Mouse (Mus musculus): ENCODE data around the gene Farp1.
A peak's percentile ranks its signal among the peaks of the same experiment; 100 is the strongest.
"Not testable (repeated sequence)": the region's sequence is repeated elsewhere in the genome, so short reads cannot be mapped to it uniquely, and the experiment has no call there.

Farp1 gene

DNA sequence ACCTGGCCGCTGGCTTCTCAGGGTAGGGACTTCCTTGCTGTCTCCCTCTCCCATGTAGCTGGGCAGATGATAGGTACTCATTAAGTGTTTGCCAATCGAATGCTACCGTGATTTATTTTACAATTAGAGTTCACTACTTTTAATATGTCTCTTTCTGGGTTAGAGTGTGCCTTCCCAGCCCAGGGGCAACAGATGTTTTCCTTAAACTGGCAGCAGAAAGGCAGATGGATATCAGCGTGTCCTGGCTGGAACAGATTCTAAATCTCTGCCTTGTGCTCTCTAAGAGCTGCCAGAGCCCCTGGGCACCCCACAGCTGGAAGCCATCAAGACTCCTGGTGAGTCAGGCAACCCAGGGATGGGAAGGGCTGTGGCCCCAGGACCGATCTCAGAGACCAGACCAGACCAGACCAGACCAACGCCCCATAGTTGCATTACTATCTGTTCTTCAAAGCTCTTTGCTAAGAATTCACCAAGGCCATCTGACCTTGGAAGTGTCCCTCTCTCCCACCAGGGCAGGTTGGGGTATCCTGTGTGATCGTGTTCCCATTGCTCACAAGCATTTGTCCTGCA, 69.8 kb downstream of the Farp1 start:
- DNase-seq (ENCODE audit: low spot score in 2 of 2) = no peak

DNA sequence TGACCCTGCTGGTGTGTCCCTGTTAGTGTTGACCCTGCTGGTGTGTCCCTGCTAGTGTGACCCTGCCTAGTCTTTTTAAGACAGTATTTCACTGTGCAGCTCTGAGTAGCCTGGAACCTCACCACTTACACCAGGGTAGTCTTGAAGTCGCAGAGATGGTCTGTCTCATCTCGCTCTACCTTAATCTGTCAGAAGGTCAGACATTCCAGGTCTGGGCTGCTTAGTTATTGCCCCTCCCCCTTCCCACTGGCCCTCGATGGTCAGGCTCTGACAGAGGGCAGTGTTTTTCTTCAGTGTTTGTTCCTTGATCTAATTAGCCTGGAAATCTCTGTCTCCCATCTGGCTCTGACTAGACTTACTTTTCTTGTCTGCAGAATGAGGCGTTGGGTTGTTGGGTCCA, 71.9 kb downstream of the Farp1 start:
- DNase-seq (ENCODE audit: low spot score in 2 of 2) = no peak

DNA sequence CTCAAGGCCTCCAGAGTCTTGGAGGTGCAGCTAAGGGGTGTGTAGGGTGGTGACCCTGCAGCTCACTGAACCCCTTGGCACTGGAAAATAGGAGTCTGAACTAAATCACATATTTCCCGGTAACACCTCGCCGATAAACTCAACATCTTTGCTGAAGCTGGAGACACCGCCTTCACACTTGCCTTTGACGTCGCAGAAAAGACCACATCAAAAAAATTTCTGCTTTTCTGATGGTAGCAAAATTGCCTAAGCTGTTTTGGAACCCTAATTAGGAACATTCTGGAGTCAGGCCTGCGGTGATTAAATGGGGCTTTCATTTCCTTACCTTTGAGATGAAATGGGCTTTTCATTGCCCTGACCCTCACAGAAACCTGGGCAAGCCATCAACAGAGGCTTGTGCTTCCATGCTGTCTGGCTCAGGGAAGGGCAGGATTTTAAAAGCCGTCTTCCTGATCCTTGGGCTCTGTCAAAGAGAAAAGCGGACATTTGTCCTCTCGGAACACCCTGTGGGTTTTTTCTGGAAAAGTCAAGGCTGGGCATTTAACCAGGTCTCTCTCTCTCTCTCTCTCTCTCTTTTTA, 72.8 kb downstream of the Farp1 start:
- DNase-seq (ENCODE audit: low spot score in 2 of 2) = no peak

DNA sequence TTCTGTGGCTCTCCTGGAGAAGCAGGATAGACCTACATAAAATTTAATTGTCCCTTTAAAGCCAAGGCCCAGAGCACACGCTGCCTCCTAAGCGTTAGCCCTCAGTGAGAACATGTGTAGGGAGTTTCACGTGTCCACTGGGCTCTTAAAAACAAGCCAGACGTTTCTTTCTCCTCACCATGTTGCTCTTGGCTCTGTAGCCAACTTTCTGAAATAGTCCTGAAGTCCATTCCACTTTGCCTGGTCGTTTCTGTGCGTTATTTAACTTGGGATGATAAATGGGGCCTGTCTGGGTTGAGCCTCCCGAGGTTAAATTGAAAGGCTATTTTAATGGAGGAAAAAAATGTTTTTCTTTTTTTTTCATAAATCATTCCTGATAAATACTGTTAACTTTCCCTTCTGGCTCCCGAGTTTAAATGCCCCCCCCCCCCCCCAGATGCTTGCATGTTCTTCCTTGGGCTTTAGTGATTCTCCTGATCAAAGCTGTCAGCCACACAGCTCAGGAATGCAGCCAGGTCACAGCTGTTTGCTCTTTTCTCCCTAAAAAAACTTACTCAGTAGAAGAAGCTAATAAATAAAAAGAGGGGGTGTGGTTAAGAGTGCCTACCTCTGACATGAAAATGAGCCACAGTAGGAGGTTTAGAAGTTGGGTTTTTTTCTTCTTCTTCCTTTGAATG, 73.6 kb downstream of the Farp1 start:
- no peak for DNase-seq (ENCODE audit: low spot score in 2 of 2)

DNA sequence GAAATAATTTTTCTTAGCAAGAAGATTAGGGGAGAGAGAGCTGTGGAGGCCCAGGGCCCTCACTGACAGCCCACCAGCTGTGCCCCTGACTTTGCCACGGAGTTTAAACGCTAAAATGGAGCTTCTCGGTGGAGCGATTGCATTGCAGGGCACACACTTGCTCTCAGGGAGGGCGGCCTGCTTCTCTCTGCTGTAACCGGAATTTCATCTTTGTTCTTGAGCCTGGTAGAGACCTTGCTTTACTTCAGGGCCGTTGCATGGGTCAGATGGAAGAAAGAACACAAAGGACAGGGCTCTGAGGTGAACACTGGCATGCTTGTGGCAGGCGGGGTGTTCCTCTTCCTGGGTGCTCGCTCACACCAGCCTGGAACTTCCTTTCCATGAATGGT, 74.1 kb downstream of the Farp1 start:
- no peak for DNase-seq (ENCODE audit: low spot score in 2 of 2)

DNA sequence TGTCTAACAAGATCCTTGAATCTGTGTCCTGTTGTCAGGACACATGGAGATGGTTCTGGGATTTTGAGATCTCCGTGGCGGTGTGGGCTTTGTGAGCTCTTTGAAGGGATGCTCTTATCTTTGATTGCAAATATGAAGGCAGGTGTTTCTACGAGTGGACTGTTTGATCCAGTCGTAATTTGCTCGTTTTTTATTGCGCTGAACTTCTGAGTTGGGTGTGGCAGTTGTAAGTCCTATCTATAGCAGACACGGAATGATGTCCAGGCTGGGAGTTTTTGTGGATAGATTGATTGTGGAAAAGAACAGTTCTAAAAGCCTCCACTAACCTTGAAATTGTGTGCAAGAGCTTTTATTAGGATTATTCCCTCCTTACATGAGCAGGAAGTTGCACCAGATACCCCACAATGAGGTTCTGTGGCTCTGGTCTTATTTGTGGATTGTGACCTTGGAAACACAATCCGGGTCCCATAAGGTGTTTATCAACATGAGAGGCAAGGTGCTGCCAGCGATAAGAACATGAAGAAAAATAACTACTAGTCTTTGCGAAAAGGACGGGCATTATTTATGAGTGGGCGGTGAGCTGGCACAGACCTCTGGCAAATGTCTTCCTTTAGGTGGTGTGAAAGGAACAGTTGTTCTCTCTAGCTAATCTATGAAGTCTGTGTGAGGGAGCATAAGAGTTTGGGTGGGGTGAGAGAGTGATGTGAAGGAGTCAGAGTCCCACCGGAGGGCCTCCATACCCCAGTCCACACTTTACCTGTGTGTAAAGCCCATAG, 75.7 kb downstream of the Farp1 start:
- peak in 1 of 2 experiments; percentile 24 for DNase-seq (ENCODE audit: low spot score in 2 of 2)

DNA sequence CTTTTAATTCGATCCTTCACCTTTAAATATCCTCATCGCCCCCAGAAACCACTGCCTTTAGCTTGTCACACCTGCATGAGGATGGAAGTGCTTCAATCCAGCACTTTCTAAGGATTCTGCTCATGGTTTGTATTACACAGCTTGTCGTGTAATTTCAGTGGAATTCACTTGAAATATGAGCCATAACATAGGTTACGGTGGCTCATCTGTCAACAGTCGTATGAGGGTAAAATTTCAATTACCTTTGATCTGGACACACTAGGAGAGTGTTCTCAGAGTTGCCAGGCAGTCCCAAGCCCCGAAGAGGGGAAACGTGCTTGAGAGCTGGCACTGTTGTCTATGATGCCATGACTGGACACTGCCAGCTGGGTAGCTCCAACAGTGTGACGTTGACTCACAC, 77.1 kb downstream of the Farp1 start:
- no peak for DNase-seq (ENCODE audit: low spot score in 2 of 2)

DNA sequence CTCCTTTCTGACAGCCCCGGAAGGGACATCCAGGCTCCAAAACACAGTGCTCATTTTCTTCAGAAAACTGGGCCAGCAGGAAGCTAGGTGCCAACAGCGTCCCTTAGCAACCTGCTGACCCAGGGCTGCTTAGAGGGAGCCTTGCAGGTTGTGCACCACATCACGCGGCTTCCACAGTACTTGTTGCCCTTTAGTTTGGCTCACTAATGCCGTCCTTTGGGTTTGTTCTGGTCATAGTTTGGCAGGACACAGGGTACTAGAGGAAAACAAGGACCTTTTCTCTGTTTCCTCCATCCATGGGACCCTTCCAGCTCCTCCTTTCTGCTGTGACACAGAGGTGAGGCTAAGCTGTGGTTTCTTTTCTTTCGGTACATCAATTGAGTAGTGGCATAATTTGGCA, 78.8 kb downstream of the Farp1 start:
- DNase-seq (ENCODE audit: low spot score in 2 of 2) = no peak

DNA sequence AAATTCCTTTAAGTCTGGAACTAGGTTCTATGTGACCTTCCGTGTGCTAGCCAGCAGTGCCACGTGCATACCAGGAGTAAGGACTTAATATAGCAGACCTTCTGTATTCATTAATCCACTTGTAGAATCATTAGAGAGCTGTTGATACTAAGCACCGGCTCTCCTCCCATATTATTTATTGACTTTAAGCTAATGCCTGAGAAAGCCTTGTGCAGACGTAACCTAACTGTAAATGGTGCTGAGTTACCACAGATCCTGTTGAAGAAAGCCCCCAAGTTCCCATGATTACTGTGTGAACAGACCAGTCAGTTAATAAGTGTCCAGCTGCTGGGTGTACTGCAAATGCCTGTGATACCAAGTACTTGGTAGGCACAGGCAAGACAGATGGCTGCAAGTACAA, 81.7 kb downstream of the Farp1 start:
- no peak for DNase-seq (ENCODE audit: low spot score in 2 of 2)

DNA sequence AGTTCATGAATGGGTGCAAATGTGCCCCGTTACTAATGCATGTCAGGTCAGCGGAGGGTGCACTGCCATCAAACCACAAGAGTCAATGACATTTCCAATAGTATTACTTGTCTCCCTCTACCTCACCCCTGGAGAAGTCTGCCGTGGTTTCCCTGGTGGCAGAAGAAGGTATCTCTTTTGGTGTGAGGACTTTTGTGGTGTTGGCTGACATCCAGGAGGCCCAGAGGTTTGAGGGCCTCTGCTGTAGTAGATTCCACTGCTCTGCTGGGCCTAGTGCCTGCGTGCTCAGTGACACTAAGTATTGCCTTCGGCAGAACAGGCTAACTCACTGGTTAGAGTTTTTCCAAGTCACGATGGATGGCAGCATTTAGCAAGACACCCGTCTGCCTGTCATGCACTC, 83.9 kb downstream of the Farp1 start:
- DNase-seq (ENCODE audit: low spot score in 2 of 2) = no peak

DNA sequence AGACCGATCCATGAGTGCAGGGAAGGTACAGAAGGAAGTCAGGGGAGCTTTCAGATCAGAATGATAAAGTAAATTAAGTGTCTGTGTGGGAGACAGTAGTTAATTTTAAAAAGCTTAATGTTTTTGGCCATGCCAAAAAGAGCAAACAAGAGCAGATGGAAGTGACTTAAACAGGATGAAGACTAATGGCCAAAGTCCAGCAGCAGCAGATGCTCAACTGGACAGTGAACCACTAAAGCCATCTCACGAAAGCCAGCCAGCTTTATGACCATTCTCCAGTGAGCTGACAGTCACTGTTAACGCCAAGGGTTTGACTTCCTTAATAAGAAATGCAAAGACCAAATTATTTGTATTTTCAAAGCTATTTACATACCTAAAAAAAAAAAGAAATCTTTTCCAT, 86.7 kb downstream of the Farp1 start:
- no peak for DNase-seq (ENCODE audit: low spot score in 2 of 2)

DNA sequence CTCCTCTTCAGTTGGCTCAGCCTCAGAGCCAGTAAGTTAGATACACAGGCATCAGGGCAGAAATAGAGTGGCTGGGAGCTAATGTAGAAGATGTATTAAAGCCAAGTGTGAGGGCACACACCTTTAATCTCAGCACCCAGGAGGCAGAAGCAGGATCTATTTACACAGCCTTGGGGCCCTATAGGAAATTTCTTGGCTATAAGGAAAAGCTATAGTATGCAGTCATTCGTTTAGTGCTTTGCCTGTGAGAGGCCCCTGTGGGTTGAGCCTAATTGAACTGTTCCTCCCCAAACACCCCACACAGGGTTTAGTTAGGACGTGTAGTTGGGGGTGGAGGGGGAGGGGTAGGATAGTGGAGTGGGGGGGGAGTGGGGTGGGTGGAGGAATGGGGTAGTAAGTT, 87.9 kb downstream of the Farp1 start:
- DNase-seq (ENCODE audit: low spot score in 2 of 2) = no peak

DNA sequence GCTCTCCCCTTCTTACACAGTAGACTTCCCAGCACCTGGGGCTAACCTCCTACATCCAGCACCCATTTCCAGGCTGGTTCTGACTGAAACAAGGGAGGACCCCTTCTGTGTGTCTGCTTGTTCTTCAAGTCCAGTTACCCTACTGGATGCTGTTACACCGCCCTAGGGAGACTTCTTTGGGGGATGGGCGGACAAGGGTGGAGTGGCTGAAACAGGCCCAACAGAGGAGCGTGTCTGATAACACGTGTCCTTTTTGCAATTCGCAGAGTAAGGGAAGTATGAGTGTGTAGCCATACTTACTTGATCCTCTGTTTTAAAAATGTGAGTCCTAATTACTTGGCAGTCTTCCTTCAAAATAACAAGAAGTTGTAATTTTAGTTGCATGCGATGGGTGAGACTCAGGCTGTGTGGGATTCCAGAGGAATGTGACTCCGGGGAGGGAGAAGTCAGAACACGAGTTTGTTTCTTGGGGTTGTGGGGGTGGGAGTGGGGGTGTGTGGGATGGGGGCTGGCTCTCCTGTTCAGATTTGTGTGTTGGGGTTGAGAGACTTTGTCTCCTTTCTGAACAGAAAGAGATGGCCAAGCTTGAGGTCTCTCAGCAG, 89.5 kb downstream of the Farp1 start:
- DNase-seq (ENCODE audit: low spot score in 2 of 2) = no peak

DNA sequence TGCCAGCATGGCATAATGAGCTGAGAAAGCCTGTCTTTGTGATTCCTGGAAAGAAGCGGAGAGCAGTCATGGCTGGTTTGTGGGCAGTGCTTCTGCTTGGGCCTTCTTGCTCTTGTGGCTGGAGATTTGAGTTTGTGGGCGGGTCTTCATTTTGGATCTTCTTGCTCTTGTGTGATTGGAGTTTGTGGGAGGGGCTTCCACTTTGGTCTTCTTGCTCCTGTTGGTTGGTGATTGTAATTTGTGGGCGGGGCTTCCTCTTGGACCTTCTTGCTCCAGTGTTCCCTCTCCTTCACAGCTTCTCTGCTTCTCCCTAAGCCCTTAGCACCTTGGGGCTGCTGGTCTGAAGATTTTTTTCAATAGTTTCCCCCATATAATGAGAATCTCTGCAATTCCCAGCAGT, 90.7 kb downstream of the Farp1 start:
- DNase-seq (ENCODE audit: low spot score in 2 of 2) = no peak

DNA sequence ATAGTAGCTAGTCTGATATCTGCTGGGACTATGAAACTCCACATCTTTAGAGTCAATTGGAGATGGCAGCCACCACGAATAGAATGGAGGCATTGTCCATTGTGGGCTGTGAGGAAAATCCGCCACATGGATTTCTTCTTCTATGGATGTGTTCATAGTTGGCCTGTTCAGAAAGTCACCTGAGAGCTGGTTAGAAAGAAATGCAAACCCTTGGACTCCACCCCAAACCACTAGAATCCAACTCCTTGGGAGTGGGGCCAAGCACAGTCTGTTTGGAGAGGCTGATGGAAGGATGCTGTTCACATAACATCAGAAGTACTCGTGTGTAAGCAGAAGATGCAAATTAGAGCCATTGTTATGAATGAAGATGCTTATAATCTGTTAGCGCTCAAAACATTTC, 91.3 kb downstream of the Farp1 start:
- DNase-seq (ENCODE audit: low spot score in 2 of 2) = no peak

DNA sequence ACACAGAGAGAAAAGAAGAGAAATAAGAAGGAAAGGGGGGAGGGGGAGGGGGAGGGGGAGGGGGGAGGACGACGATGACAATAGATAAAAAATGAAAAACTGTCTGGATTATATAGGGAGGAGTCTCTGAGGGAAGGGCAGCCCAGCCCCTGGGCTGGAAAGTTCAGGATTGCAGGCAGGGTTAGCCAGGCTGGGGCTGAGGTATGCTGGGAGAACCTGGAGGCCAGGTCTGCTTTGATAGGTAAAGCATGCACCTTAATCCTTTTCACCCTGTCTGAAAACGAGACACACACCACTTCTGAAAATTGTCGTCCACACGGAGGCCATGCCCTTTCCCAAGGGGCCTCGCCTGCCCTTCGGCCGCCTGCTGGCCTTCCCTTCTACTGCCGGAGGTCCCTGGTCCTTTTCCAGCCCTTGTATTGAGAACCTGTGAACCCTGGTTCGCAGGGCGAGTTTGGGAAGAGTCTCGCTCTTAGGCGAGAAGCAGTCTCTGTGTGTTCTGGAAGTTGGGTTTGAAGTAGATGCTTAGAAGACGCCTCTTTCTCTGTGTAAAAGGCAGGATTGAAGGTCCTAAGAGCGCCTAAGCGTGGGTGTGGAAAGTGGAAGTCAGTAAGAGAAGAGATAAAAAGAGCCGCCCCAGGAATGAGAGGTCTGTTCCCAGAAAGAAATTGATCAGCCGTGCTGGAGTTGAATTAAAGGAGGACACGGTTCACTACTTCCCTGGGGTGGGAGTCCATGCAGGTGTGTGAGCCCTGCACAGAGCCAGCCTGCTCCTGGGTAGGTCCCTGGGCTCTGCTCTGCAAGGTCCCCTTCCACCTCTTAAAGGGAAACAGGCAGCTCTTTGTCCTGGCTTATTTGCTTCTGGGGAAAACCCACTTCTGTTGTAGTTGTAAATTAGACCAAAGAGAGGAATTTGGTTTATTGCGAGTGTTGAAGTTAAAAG, 94.1 kb downstream of the Farp1 start:
- DNase-seq (ENCODE audit: low spot score in 2 of 2) = no peak

DNA sequence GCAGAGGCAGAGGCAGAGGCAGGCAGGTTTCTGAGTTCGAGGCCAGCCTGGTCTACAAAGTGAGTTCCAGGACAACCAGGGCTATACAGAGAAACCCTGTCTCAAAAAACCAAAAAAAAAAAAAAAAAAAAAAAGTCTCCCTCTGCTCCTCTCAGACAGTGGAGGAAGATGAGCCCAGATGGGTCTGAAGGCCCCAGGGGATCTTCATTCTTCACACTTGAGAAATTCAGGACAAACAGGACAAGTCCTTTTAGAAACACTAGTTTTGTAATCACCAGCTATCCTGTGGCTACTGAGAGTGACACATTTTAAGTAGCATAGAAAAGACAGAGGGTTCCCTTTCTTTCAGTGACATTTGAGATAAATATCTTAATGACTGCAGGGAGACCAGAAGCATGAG, 95.4 kb downstream of the Farp1 start:
- DNase-seq (ENCODE audit: low spot score in 2 of 2) = not testable (repeated sequence)

DNA sequence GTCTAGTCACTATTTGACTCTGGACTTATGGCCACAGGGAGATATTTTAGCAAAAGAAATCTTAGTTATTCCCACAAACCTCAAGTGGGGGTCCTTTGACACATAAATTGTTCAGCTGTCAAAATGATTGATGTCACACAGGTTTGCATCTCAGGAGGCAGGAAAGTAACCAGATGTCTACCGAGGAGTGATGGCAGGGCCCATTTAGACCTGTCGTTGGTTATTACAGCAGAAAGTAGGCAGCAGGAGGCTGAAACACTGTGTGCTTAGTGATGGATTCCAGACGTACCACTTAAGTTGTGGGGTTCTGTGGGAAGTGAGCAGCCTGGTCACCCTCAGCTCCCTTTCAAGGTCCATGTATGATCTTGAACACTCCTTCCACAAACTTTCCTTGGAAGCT, 99.4 kb downstream of the Farp1 start:
- DNase-seq (ENCODE audit: low spot score in 2 of 2) = no peak

DNA sequence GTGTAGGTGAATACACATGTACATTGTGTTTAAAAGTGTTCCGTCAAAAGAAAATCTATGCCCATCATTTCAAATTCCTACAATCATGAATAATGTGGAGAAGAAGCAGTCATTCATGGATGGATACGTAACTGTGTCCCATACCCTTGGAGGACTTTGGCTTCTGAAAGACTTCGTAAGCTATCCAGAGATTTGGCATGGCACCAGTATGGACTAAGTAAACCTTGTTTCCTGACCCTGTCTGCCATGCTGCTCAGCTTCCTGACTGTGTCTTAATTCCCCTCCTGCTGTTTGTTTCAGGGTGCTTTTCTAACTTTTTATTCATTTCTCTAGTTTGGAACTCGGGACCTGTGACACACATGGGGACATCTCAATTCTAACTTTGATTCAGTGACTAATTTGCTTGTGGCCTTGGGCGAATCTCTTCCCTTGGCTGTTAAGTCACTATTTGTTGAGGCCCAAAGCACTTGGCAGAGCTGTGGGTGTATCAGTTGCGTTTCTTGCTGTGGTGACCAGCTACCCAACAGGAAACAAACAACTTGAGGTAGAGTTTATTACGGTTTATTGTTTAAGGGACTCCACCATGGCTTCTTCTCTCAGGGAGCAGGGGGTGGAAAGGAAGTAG, 108.9 kb downstream of the Farp1 start:
- DNase-seq (ENCODE audit: low spot score in 2 of 2) = no peak

DNA sequence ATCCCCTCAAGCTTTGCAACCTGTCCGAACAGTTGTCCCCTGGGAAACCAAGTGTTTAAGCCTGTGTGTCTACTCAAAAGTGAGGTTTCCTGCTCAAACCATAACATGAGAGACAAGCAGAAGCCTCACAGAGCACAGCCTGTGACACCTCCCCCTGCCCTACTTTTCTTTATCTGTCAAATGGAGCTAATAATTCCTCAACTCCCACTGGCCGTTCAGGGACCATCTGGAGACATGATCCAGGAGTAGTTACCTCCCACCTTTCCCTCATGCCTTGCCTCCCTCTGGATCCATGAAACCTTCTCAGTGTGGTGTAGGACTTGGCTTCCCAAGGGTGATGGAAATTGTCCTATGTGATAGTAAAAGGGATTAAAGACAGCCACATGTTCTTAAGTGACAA, 109.5 kb downstream of the Farp1 start:
- DNase-seq (ENCODE audit: low spot score in 2 of 2) = no peak

DNA sequence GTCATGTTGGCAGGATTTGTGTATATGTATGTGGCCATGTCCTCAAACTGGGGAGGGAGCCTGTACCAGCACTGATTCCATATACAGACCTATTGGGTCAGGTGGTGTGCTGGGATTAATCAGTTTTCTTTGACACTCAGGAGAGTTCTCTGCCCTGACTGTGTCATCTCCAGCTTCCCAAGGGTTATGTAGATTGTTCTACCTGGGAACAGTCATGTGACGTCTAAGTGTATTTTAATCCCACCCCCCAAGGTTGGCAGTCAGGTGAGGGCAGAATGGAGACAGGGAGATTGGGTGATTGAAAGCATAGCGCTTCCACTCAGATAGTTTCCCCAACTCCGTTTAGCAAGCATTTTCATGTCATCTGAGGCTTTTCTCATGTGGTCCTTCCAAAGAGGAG, 110.3 kb downstream of the Farp1 start:
- DNase-seq (ENCODE audit: low spot score in 2 of 2) = no peak

Measured in spleen, postnatal 10 days (tissue).